Mouse (Mus musculus) lung, embryonic 16.5 days (tissue): ENCODE data around the gene Hebp1. TPM values are rescaled to one million over a fixed set of nuclear protein-coding genes. Genes with fewer than 3 reads are reported as not detected.

Experiments used
- ATAC-seq: fragments of 200-750 bp; cut with Nextera tagmentation; 2 replicates; pipeline ENCODE4 v1.8.0; 2017; ENCODE audit warnings: low read depth, mild to moderate bottlenecking, moderate library complexity
- H3K27ac ChIP-seq: fragments of 300-500 bp; sonication (generic); 2 replicates; pipeline ENCODE4 v1.5.1; 2014; ENCODE audit warnings: mild to moderate bottlenecking, control low read depth, low read length
- H3K27me3 ChIP-seq: fragments of 300-500 bp; sonication (generic); 2 replicates; pipeline ENCODE4 v1.6.1; 2014; ENCODE audit warnings: low read depth, low read length, mixed read lengths; ENCODE audit not compliant: control insufficient read depth, insufficient read depth
- H3K36me3 ChIP-seq: fragments of 300-500 bp; sonication (generic); 2 replicates; pipeline ENCODE4 v1.6.1; 2014; ENCODE audit warnings: low read length; ENCODE audit not compliant: control insufficient read depth, insufficient read depth
- H3K4me1 ChIP-seq: fragments of 300-500 bp; sonication (generic); replicated peaks from 2 replicates; pipeline ENCODE4 v1.6.1; 2014; ENCODE audit warnings: low read length, mixed read lengths; ENCODE audit not compliant: control insufficient read depth, insufficient read depth
- H3K4me2 ChIP-seq: fragments of 300-500 bp; sonication (generic); 2 replicates; pipeline ENCODE4 v1.6.1; 2014; ENCODE audit warnings: low read depth, low read length, control low read depth
- H3K4me3 ChIP-seq: fragments of 300-500 bp; sonication (generic); 2 replicates; pipeline ENCODE4 v1.5.1; 2014; ENCODE audit warnings: mild to moderate bottlenecking, low read length, control low read depth
- H3K9ac ChIP-seq: fragments of 300-500 bp; sonication (generic); 2 replicates; pipeline ENCODE4 v1.6.1; 2014; ENCODE audit warnings: low read length, control low read depth
- H3K9me3 ChIP-seq: fragments of 300-500 bp; sonication (generic); 2 replicates; pipeline ENCODE4 v1.6.1; 2016; ENCODE audit warnings: low read length; ENCODE audit not compliant: control insufficient read depth
- WGBS: fragments of 180-500 bp; shearing (Covaris S2); extraction: QIAGEN DNeasy Blood & Tissue Kit; methylation state at CpG from one replicate; pipeline ENCODE4 v1.1.7; 2014; 5-methylcytosine and 5-hydroxymethylcytosine counted together
- polyA plus RNA-seq: library from polyadenylated mRNA; unstranded; fragments of >200 nt; fragmentation: Nextera tagmentation; extraction: Ambion mirVana; gene quantifications from 2 replicates; pipeline ENCODE4 v1.2.1, GENCODE M21; 2015

The Hebp1 gene
- polyA plus RNA-seq, 1 experiment from 2014 or later: 11.4 TPM

GRCm38 (mm10) chr6:135203737-135204136, 5.9 kb upstream of the Hebp1 start:
- Histone ChIP-seq H3K4me1 (peaks cover 11% of the 10 kb centered on the region), H3K9ac (no peak overlapping the region), H3K4me2 (no peak overlapping the region), H3K27ac (no peak overlapping the region), H3K36me3 (no peaks in the 10 kb centered on the region), H3K9me3 (no peaks in the 10 kb centered on the region), H3K4me3 (no peak overlapping the region), H3K27me3 (no peaks in the 10 kb centered on the region)
- WGBS: 68% methylated on average over 6 of the region's 6 CpGs
- no peak for ATAC-seq

DNA sequence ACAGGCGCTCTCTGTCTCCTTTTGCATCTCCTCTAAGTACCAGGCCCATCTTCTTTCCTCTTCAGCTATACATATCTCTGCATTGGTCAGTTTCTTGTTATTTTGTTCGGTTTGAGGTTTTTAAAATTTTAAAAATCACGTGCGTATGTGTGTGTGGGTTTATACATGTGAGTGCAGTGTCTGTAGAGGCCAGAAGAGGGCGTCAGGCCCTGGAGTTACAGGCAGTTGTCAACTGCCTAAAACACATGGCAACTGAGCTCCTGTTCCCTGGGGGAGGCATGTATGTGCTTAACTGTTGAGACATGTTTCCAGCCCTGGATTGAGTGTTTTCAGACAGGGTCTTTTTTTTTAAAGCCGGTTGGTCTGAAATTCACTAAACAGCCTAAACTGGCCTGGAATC, 4.8 kb upstream of the Hebp1 start:
- no peaks in the 10 kb centered on the region for H3K27me3 ChIP-seq
- no peak overlapping the region for H3K9ac ChIP-seq
- H3K27ac ChIP-seq: no peak overlapping the region
- H3K4me3 ChIP-seq: no peak overlapping the region
- no peaks in the 10 kb centered on the region for H3K9me3 ChIP-seq
- no peak overlapping the region for H3K4me2 ChIP-seq
- H3K4me1 ChIP-seq: peaks cover 15% of the 10 kb centered on the region
- H3K36me3 ChIP-seq: no peaks in the 10 kb centered on the region
- WGBS: 89% methylated on average over 6 of the region's 6 CpGs
- no peak for ATAC-seq

DNA sequence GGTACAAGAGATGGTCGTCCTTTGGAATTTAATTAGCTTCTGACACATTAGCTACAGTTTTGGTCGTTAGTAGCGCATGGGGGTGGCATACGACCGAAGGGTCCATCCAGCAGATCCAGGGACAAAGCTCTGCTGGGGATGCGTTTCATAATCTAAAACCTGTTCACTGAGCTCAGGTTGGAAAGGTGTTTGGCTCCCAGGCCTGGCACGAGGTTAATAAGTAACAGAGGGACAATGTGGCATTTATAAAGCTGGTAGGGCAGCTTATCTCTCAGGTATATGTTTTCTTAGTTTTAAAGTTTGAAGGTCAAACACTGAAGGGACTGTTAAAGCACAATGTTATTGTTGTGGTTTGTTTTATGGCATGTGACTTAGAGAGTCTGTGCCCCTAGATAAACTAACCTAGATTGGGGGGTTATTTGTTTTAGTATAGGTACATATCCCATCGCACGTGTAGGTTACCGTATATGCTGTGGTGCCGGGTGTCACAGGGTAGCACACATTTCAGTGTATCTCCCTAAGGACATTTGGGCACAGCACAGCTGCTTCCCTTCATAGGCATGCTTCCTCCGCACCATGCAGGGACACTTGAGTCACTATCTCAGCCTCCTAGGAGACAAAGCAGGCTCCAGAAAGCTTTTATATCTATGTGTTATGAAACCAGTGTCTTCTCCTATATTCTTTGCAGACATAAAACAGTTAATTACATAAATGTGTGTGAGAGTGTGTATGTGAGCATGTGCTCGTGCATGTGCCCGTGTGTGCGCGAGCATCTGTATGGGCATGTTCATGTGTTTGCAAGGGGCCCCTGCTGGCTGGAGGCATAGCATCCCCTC, 2.5 kb upstream of the Hebp1 start:
- 53% methylated on average over 16 of the region's 16 CpGs for WGBS
- Histone ChIP-seq H3K27ac (peak overlapping the region; percentile 40; the same call in 1 of the 2 replicates), H3K4me3 (no peak overlapping the region), H3K9ac (no peak overlapping the region), H3K4me1 (peaks cover 15% of the 10 kb centered on the region), H3K4me2 (no peak overlapping the region), H3K27me3 (no peaks in the 10 kb centered on the region), H3K36me3 (no peaks in the 10 kb centered on the region), H3K9me3 (no peaks in the 10 kb centered on the region)
- peak; percentile 36 for ATAC-seq

- Histone ChIP-seq H3K4me3 (peak overlapping the region; percentile 90), H3K36me3 (no peaks in the 10 kb centered on the region), H3K27ac (peak overlapping the region; percentile 47; the same call in 1 of the 2 replicates), H3K9me3 (no peaks in the 10 kb centered on the region), H3K9ac (no peak overlapping the region), H3K4me2 (peak overlapping the region; percentile 95), H3K4me1 (peaks cover 15% of the 10 kb centered on the region), H3K27me3 (no peaks in the 10 kb centered on the region)
- 38% methylated on average over 6 of the region's 6 CpGs for WGBS
- ATAC-seq: no peak
Measured at GRCm38 (mm10) chr6:135198726-135199125, 904 bp upstream of the Hebp1 start.

- Histone ChIP-seq H3K27me3 (no peaks in the 10 kb centered on the region), H3K4me2 (peak overlapping the region; percentile 95), H3K27ac (no peak overlapping the region), H3K9ac (peak overlapping the region; percentile 90), H3K36me3 (no peaks in the 10 kb centered on the region), H3K9me3 (no peaks in the 10 kb centered on the region), H3K4me3 (peak overlapping the region; percentile 90), H3K4me1 (peaks cover 15% of the 10 kb centered on the region)
- ATAC-seq: no peak
- 8% methylated on average over 7 of the region's 7 CpGs for WGBS
Measured at GRCm38 (mm10) chr6:135197446-135197845, 376 bp downstream of the Hebp1 start.

- WGBS: 44% methylated on average over 8 of the region's 8 CpGs
- no peak overlapping the region for H3K27ac ChIP-seq
- no peak overlapping the region for H3K4me3 ChIP-seq
Measured at GRCm38 (mm10) chr6:135196707-135197106, 1.1 kb downstream of the Hebp1 start.

DNA sequence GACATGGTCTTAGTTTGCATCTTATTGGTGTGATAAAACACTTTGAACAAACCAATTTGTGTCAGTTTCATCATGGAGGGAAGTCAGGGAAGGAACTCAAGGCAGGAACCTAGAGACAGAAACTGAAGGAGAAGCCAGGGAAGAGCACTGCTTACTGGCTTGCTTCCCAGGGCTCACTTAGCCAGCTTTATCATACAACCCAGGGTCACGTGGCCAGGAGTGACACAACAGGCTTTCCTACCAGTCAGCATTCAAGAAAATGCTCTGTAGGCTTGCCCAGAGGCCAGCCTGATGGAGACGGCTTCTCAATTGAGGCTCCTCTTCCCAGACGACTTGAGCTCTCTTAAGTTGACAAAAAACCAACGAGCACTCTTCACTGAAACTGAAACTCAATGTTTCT, 2.9 kb downstream of the Hebp1 start:
- H3K27me3 ChIP-seq: no peaks in the 10 kb centered on the region
- no peak overlapping the region for H3K27ac ChIP-seq
- H3K36me3 ChIP-seq: no peaks in the 10 kb centered on the region
- no peak for ATAC-seq
- no peak overlapping the region for H3K4me2 ChIP-seq
- 57% methylated on average over 4 of the region's 4 CpGs for WGBS
- peaks cover 13% of the 10 kb centered on the region for H3K4me1 ChIP-seq
- no peak overlapping the region for H3K4me3 ChIP-seq
- no peaks in the 10 kb centered on the region for H3K9me3 ChIP-seq
- H3K9ac ChIP-seq: no peak overlapping the region

More at GRCm38 (mm10) chr6:135196707-135197106, 1.1 kb downstream of the Hebp1 start:
- ATAC-seq: no peak
- no peaks in the 10 kb centered on the region for H3K36me3 ChIP-seq
- H3K4me2 ChIP-seq: no peak overlapping the region
- peaks cover 15% of the 10 kb centered on the region for H3K4me1 ChIP-seq
- no peak overlapping the region for H3K9ac ChIP-seq
- H3K9me3 ChIP-seq: no peaks in the 10 kb centered on the region
- no peaks in the 10 kb centered on the region for H3K27me3 ChIP-seq

DNA sequence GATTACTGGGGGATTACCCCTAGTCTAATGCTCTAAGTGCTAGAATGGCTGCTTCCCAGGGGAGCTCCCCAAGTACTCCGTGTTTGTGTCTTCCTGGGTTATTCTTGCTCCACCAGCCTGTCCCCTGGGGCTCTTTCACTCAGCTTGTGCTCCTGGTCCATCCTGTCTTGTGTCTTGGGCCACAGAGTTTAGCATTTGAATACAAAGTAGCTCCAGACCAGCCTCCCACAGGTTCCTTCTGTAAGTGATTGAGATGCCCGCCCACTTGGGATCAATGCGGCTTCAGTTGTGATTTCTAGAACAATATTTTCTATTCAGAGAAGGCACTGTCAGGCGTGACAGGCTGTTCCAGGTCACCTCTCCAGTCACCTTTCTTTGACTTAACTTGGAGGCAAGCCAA, 4.1 kb downstream of the Hebp1 start:
- no peak for ATAC-seq
- H3K4me2 ChIP-seq: no peak overlapping the region
- H3K9ac ChIP-seq: no peak overlapping the region
- no peaks in the 10 kb centered on the region for H3K9me3 ChIP-seq
- H3K4me1 ChIP-seq: peaks cover 5% of the 10 kb centered on the region; the same call in 1 of the 2 replicates
- H3K36me3 ChIP-seq: no peaks in the 10 kb centered on the region
- H3K27me3 ChIP-seq: no peaks in the 10 kb centered on the region
- no peak overlapping the region for H3K27ac ChIP-seq
- 42% methylated on average over 4 of the region's 4 CpGs for WGBS
- H3K4me3 ChIP-seq: no peak overlapping the region

- no peaks in the 10 kb centered on the region for H3K9me3 ChIP-seq
- H3K4me2 ChIP-seq: no peak overlapping the region
- no peaks in the 10 kb centered on the region for H3K27me3 ChIP-seq
- no peak for ATAC-seq
- no peaks in the 10 kb centered on the region for H3K36me3 ChIP-seq
- no peak overlapping the region for H3K27ac ChIP-seq
- no peaks in the 10 kb centered on the region for H3K4me1 ChIP-seq
- H3K4me3 ChIP-seq: no peak overlapping the region
- H3K9ac ChIP-seq: no peak overlapping the region
- WGBS: 81% methylated on average over 8 of the region's 8 CpGs
Measured at GRCm38 (mm10) chr6:135192993-135193392, 4.8 kb downstream of the Hebp1 start.
